Mouse (Mus musculus): Measurements from ENCODE around the gene Snx29. TPM values are rescaled to one million over a fixed set of nuclear protein-coding genes. Genes with fewer than 3 reads are reported as not detected.

Gene Snx29
- polyA plus RNA-seq, 1 experiment = 15.0 TPM

DNA sequence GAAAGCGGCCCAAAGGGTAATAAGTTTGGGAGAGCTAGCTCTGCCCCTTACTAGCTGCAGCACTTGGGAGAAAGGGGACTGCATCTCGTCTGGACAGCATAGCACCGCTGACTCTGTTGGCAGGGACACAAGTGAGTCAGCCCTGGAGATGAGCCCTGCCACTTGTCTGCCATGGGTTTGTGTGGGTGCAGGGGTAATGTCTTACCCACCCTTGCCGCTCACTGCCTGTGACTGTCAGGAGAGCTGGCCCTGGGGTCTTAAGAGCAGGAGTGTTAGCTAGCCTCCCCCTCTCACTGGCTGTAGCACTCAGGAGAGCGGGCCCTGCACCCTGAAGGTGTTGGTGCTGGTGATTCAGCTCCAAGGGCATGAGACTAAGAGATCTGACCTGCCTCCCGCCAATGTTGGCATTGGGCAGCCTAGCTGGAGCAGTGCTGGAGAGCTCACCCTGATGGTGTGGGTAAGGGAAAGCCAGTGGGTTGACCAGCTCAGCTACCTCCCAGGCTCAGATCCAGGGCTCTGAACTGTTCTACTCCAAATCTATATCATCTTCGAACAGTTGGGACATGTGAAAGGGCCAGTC is 479.3 kb downstream of the Snx29 start:
- Histone ChIP-seq H3K4me1 (replicated peaks; ENCODE audit: control insufficient read depth, insufficient read depth, low read length) (no peaks in the 10 kb centered on the region), H3K27ac (ENCODE audit: control insufficient read depth, insufficient read depth, low read length) (no peak overlapping the region), H3K27me3 (ENCODE audit: control insufficient read depth, insufficient read depth, low read length) (no peaks in the 10 kb centered on the region), H3K36me3 (ENCODE audit: control insufficient read depth, insufficient read depth, low read length) (no peaks in the 10 kb centered on the region), H3K4me3 (ENCODE audit: control insufficient read depth, insufficient read depth, low read length) (no peak overlapping the region)
- no peak for TF ChIP-seq POLR2A (IDR thresholded peaks at IDR 0.05; ENCODE audit: control insufficient read depth, extremely low read depth, insufficient read depth, low read length, poor library complexity)
- TF ChIP-seq CTCF (IDR thresholded peaks at IDR 0.05; ENCODE audit: borderline replicate concordance, control insufficient read depth, extremely low read depth, insufficient read depth, low read length, poor library complexity) = no peak
- no peak for DNase-seq
- 97% methylated on average over 7 of the region's 7 CpGs for WGBS

Other genes starting within 250 kb of the Snx29 start
- gene Txndc11, start 188.3 kb upstream of the Snx29 start, polyA plus RNA-seq (2012; rRNA removed) = 34.5 and 35.1 TPM in 2 replicates
- gene Zc3h7a, start 146.5 kb upstream of the Snx29 start, polyA plus RNA-seq (2012; rRNA removed) = 114 and 116 TPM in 2 replicates
- 10.7 and 12.0 TPM in 2 replicates for gene Rsl1d1, start 119.6 kb upstream of the Snx29 start, polyA plus RNA-seq (2012; rRNA removed)
- gene Gspt1, start 68.6 kb upstream of the Snx29 start, polyA plus RNA-seq (2012; rRNA removed) = 47.5 and 78.7 TPM in 2 replicates
- gene Tnfrsf17, start 9.1 kb upstream of the Snx29 start, polyA plus RNA-seq (2012; rRNA removed) = 1.2 and 2.7 TPM in 2 replicates